Mouse (Mus musculus) liver, embryonic 13.5 days (tissue): Measurements from ENCODE around the gene Sorcs3. TPM values are rescaled to one million over a fixed set of nuclear protein-coding genes. Genes with fewer than 3 reads are reported as not detected.

Experiments used
- ATAC-seq: fragments of 200-750 bp; cut with Nextera tagmentation; 2 replicates; pipeline ENCODE4 v1.8.0; 2017; ENCODE audit warnings: low read depth, mild to moderate bottlenecking, moderate number of reproducible peaks, moderate library complexity
- DNase-seq: peaks from one replicate; pipeline ENCODE4 v3.0.0; 2022
- H3K27ac ChIP-seq: fragments of 300-500 bp; sonication (generic); 2 replicates; pipeline ENCODE4 v1.5.1; 2015; ENCODE audit warnings: moderate library complexity, mild to moderate bottlenecking, inconsistent platforms
- H3K27me3 ChIP-seq: fragments of 300-500 bp; sonication (generic); 2 replicates; pipeline ENCODE4 v1.6.1; 2015; ENCODE audit warnings: mild to moderate bottlenecking, inconsistent platforms
- H3K36me3 ChIP-seq: fragments of 300-500 bp; sonication (generic); 2 replicates; pipeline ENCODE4 v1.6.1; 2015; ENCODE audit warnings: mild to moderate bottlenecking, inconsistent platforms
- H3K4me1 ChIP-seq: fragments of 300-500 bp; sonication (generic); replicated peaks from 2 replicates; pipeline ENCODE4 v1.6.1; 2015; ENCODE audit warnings: inconsistent platforms
- H3K4me2 ChIP-seq: fragments of 300-500 bp; sonication (generic); 2 replicates; pipeline ENCODE4 v1.6.1; 2015; ENCODE audit warnings: inconsistent platforms, mild to moderate bottlenecking, moderate library complexity
- H3K4me3 ChIP-seq: fragments of 300-500 bp; sonication (generic); replicated peaks from 2 replicates; pipeline ENCODE4 v1.5.1; 2015; ENCODE audit warnings: mild to moderate bottlenecking, inconsistent platforms
- H3K9ac ChIP-seq: fragments of 300-500 bp; sonication (generic); 2 replicates; pipeline ENCODE4 v1.6.1; 2015; ENCODE audit warnings: mild to moderate bottlenecking, inconsistent platforms
- H3K9me3 ChIP-seq: fragments of 300-500 bp; sonication (generic); replicated peaks from 2 replicates; pipeline ENCODE4 v1.6.1; 2016; ENCODE audit warnings: inconsistent platforms
- WGBS: fragments of 180-500 bp; shearing (Covaris S2); methylation state at CpG from one replicate; pipeline ENCODE4 v1.1.7; 2015; ENCODE audit not compliant: insufficient replicate concordance; 5-methylcytosine and 5-hydroxymethylcytosine counted together
- polyA plus RNA-seq: library from polyadenylated mRNA; unstranded; fragments of >200 nt; fragmentation: Nextera tagmentation; extraction: Ambion mirVana; gene quantifications from 2 replicates; pipeline ENCODE4 v1.2.1, GENCODE M21; 2015

The Sorcs3 gene
- polyA plus RNA-seq, 1 experiment from 2014 or later = 0.13 TPM

- Histone ChIP-seq H3K36me3 (no peaks in the 10 kb centered on the region), H3K4me1 (no peaks in the 10 kb centered on the region), H3K9ac (no peak overlapping the region), H3K4me3 (no peak overlapping the region), H3K4me2 (no peak overlapping the region), H3K9me3 (no peaks in the 10 kb centered on the region), H3K27me3 (no peaks in the 10 kb centered on the region), H3K27ac (no peak overlapping the region)
- DNase-seq (no peak), ATAC-seq (no peak)
Observed at GRCm38 (mm10) chr19:48544294-48544693, 338.5 kb downstream of the Sorcs3 start.

- no peaks in the 10 kb centered on the region for H3K36me3 ChIP-seq
- no peaks in the 10 kb centered on the region for H3K9me3 ChIP-seq
Observed at GRCm38 (mm10) chr19:48545421-48546132, 339.8 kb downstream of the Sorcs3 start.

GRCm38 (mm10) chr19:48546133-48546448 lies 340.3 kb downstream of the Sorcs3 start:
- Histone ChIP-seq H3K36me3 (no peaks in the 10 kb centered on the region), H3K4me1 (no peaks in the 10 kb centered on the region), H3K4me3 (no peak overlapping the region), H3K9me3 (no peaks in the 10 kb centered on the region), H3K27me3 (no peaks in the 10 kb centered on the region), H3K4me2 (no peak overlapping the region), H3K9ac (no peak overlapping the region), H3K27ac (no peak overlapping the region)
- 47% methylated on average over 2 of the region's 2 CpGs for WGBS
- ATAC-seq (no peak), DNase-seq (no peak)

More at GRCm38 (mm10) chr19:48545421-48546132, 339.8 kb downstream of the Sorcs3 start:
- Histone ChIP-seq H3K4me1 (no peaks in the 10 kb centered on the region), H3K4me3 (no peak overlapping the region), H3K9ac (no peak overlapping the region), H3K27ac (no peak overlapping the region), H3K27me3 (no peaks in the 10 kb centered on the region), H3K4me2 (no peak overlapping the region)
- WGBS = 64% methylated on average over 7 of the region's 7 CpGs
- no peak for ATAC-seq
- DNase-seq = no peak

- Histone ChIP-seq H3K4me2 (no peak overlapping the region), H3K9ac (no peak overlapping the region), H3K9me3 (no peaks in the 10 kb centered on the region), H3K4me3 (no peak overlapping the region), H3K27ac (no peak overlapping the region), H3K27me3 (no peaks in the 10 kb centered on the region), H3K36me3 (no peaks in the 10 kb centered on the region), H3K4me1 (no peaks in the 10 kb centered on the region)
- 38% methylated on average over 9 of the region's 9 CpGs for WGBS
- ATAC-seq (no peak), DNase-seq (no peak)
Observed at GRCm38 (mm10) chr19:48548143-48548881, 342.5 kb downstream of the Sorcs3 start.

GRCm38 (mm10) chr19:48559432-48559831 lies 353.6 kb downstream of the Sorcs3 start:
- Histone ChIP-seq H3K27ac (no peak overlapping the region), H3K27me3 (no peaks in the 10 kb centered on the region), H3K4me2 (no peak overlapping the region), H3K36me3 (no peaks in the 10 kb centered on the region), H3K9ac (no peak overlapping the region), H3K4me1 (no peaks in the 10 kb centered on the region), H3K9me3 (no peaks in the 10 kb centered on the region), H3K4me3 (no peak overlapping the region)
- DNase-seq = no peak
- no peak for ATAC-seq
- 31% methylated on average over 2 of the region's 2 CpGs for WGBS

- H3K9ac ChIP-seq = no peak overlapping the region
- H3K36me3 ChIP-seq = no peaks in the 10 kb centered on the region
- DNase-seq (no peak), ATAC-seq (no peak)
- H3K4me1 ChIP-seq = no peaks in the 10 kb centered on the region
- H3K27ac ChIP-seq = no peak overlapping the region
- WGBS = 40% methylated on average over 1 of the region's 1 CpGs
- 0 out of 2 replicates have a peak, but pooled peaks cover 5% of the 10 kb centered on the region for H3K9me3 ChIP-seq
- H3K4me2 ChIP-seq = no peak overlapping the region
- no peaks in the 10 kb centered on the region for H3K27me3 ChIP-seq
- no peak overlapping the region for H3K4me3 ChIP-seq
Observed at GRCm38 (mm10) chr19:48575736-48576135, 369.9 kb downstream of the Sorcs3 start.

- Histone ChIP-seq H3K4me3 (no peak overlapping the region), H3K4me2 (no peak overlapping the region), H3K9ac (no peak overlapping the region), H3K4me1 (no peaks in the 10 kb centered on the region), H3K27ac (no peak overlapping the region), H3K36me3 (no peaks in the 10 kb centered on the region), H3K9me3 (no peaks in the 10 kb centered on the region), H3K27me3 (no peaks in the 10 kb centered on the region)
- DNase-seq (no peak), ATAC-seq (no peak)
- WGBS = 78% methylated on average over 5 of the region's 5 CpGs
Observed at GRCm38 (mm10) chr19:48577169-48577568, 371.3 kb downstream of the Sorcs3 start.

GRCm38 (mm10) chr19:48584938-48585560 lies 379.2 kb downstream of the Sorcs3 start:
- 54% methylated on average over 8 of the region's 8 CpGs for WGBS
- Histone ChIP-seq H3K36me3 (no peaks in the 10 kb centered on the region), H3K4me2 (no peak overlapping the region), H3K9me3 (0 out of 2 replicates have a peak, but pooled peaks cover 2% of the 10 kb centered on the region), H3K27me3 (no peaks in the 10 kb centered on the region), H3K9ac (no peak overlapping the region), H3K27ac (no peak overlapping the region), H3K4me3 (no peak overlapping the region), H3K4me1 (no peaks in the 10 kb centered on the region)
- DNase-seq (no peak), ATAC-seq (no peak)

GRCm38 (mm10) chr19:48616951-48617350 lies 411.1 kb downstream of the Sorcs3 start:
- 0 out of 2 replicates have a peak, but pooled peaks cover 3% of the 10 kb centered on the region for H3K9me3 ChIP-seq
- H3K27ac ChIP-seq = no peak overlapping the region
- no peak overlapping the region for H3K9ac ChIP-seq
- DNase-seq (no peak), ATAC-seq (no peak)
- H3K36me3 ChIP-seq = no peaks in the 10 kb centered on the region
- no peaks in the 10 kb centered on the region for H3K27me3 ChIP-seq
- H3K4me3 ChIP-seq = no peak overlapping the region
- H3K4me2 ChIP-seq = no peak overlapping the region
- H3K4me1 ChIP-seq = no peaks in the 10 kb centered on the region
- WGBS = 27% methylated on average over 1 of the region's 1 CpGs

GRCm38 (mm10) chr19:48630671-48631327 lies 425.0 kb downstream of the Sorcs3 start:
- Histone ChIP-seq H3K9me3 (no peaks in the 10 kb centered on the region; the same call in 1 of the 2 replicates), H3K9ac (no peak overlapping the region), H3K4me1 (no peaks in the 10 kb centered on the region), H3K4me3 (no peak overlapping the region), H3K27ac (no peak overlapping the region), H3K36me3 (no peaks in the 10 kb centered on the region), H3K27me3 (no peaks in the 10 kb centered on the region), H3K4me2 (no peak overlapping the region)
- no peak for DNase-seq
- 54% methylated on average over 6 of the region's 6 CpGs for WGBS
- no peak for ATAC-seq

- Histone ChIP-seq H3K4me2 (no peak overlapping the region), H3K36me3 (no peaks in the 10 kb centered on the region), H3K27ac (no peak overlapping the region), H3K27me3 (no peaks in the 10 kb centered on the region), H3K9me3 (no peaks in the 10 kb centered on the region; the same call in 1 of the 2 replicates), H3K9ac (no peak overlapping the region), H3K4me3 (no peak overlapping the region), H3K4me1 (no peaks in the 10 kb centered on the region)
- ATAC-seq = no peak
- no peak for DNase-seq
- 53% methylated on average over 4 of the region's 4 CpGs for WGBS
Observed at GRCm38 (mm10) chr19:48642566-48642965, 436.7 kb downstream of the Sorcs3 start.
